Mouse (Mus musculus) forebrain, embryonic 11.5 days (tissue): ENCODE data around the gene 1700029F12Rik. TPM values are rescaled to one million over a fixed set of nuclear protein-coding genes. Genes with fewer than 3 reads are reported as not detected.
A peak's percentile ranks its signal among the peaks of the same experiment; 100 is the strongest.

Source experiments
- ATAC-seq: fragments of 200-750 bp; cut with Nextera tagmentation; replicated peaks from 2 replicates; pipeline ENCODE4 v1.8.0; 2017; ENCODE audit warnings: moderate TSS enrichment; ENCODE audit not compliant: low FRiP score
- DNase-seq: peaks from one replicate; pipeline ENCODE4 v3.0.0-alpha.2; 2017; ENCODE audit warnings: low spot score
- H3K27ac ChIP-seq: fragments of 300-500 bp; sonication (generic); 2 replicates; pipeline ENCODE4 v1.5.1; 2014; ENCODE audit warnings: low read depth, low read length
- H3K27me3 ChIP-seq: fragments of 300-500 bp; sonication (generic); 2 replicates; pipeline ENCODE4 v1.6.1; 2014; ENCODE audit warnings: mild to moderate bottlenecking, low read length, mixed read lengths; ENCODE audit not compliant: control insufficient read depth, insufficient read depth
- H3K36me3 ChIP-seq: fragments of 300-500 bp; sonication (generic); 2 replicates; pipeline ENCODE4 v1.6.1; 2014; ENCODE audit warnings: mild to moderate bottlenecking, low read length, moderate library complexity, mixed read lengths; ENCODE audit not compliant: control insufficient read depth, insufficient read depth
- H3K4me1 ChIP-seq: fragments of 300-500 bp; sonication (generic); replicated peaks from 2 replicates; pipeline ENCODE4 v1.6.1; 2014; ENCODE audit warnings: low read length, mixed read lengths; ENCODE audit not compliant: control insufficient read depth, insufficient read depth
- H3K4me2 ChIP-seq: fragments of 300-500 bp; sonication (generic); 2 replicates; pipeline ENCODE4 v1.6.1; 2014; ENCODE audit warnings: low read depth, mild to moderate bottlenecking, low read length, moderate library complexity, mixed read lengths; ENCODE audit not compliant: severe bottlenecking
- H3K4me3 ChIP-seq: fragments of 300-500 bp; sonication (generic); 2 replicates; pipeline ENCODE4 v1.5.1; 2014; ENCODE audit warnings: low read depth, low read length
- H3K9ac ChIP-seq: fragments of 300-500 bp; sonication (generic); 2 replicates; pipeline ENCODE4 v1.6.1; 2014; ENCODE audit warnings: low read length
- H3K9me3 ChIP-seq: fragments of 300-500 bp; sonication (generic); 2 replicates; pipeline ENCODE4 v1.6.1; 2016; ENCODE audit warnings: low read length, mixed read lengths; ENCODE audit not compliant: control insufficient read depth
- WGBS: fragments of 180-500 bp; shearing (Covaris S2); extraction: QIAGEN DNeasy Blood & Tissue Kit; methylation state at CpG from one replicate; pipeline ENCODE4 v1.1.7; 2014; 5-methylcytosine and 5-hydroxymethylcytosine counted together
- polyA plus RNA-seq: library from polyadenylated mRNA; unstranded; fragments of >200 nt; fragmentation: Nextera tagmentation; extraction: Ambion mirVana; gene quantifications from 2 replicates; pipeline ENCODE4 v1.2.1, GENCODE M21; 2014

Gene 1700029F12Rik
- polyA plus RNA-seq, 1 experiment from 2014 or later, result not detected

- Histone ChIP-seq H3K4me1 (no peaks in the 10 kb centered on the region), H3K27me3 (no peaks in the 10 kb centered on the region), H3K9ac (no peak overlapping the region), H3K4me2 (no peak overlapping the region), H3K4me3 (no peak overlapping the region), H3K9me3 (no peaks in the 10 kb centered on the region), H3K27ac (no peak overlapping the region), H3K36me3 (no peaks in the 10 kb centered on the region)
- ATAC-seq (no peak), DNase-seq (no peak)
- WGBS, result 91% methylated on average over 6 of the region's 6 CpGs
Measured at GRCm38 (mm10) chr13:97059746-97060145, 25.6 kb upstream of the 1700029F12Rik start.

- Histone ChIP-seq H3K9ac (no peak overlapping the region), H3K27ac (no peak overlapping the region), H3K9me3 (no peaks in the 10 kb centered on the region), H3K36me3 (no peaks in the 10 kb centered on the region), H3K27me3 (no peaks in the 10 kb centered on the region), H3K4me1 (no peaks in the 10 kb centered on the region), H3K4me3 (no peak overlapping the region), H3K4me2 (no peak overlapping the region)
- WGBS, result 60% methylated on average over 4 of the region's 4 CpGs
- ATAC-seq, result no peak
- no peak for DNase-seq
Measured at GRCm38 (mm10) chr13:97057817-97058216, 23.7 kb upstream of the 1700029F12Rik start.

DNA sequence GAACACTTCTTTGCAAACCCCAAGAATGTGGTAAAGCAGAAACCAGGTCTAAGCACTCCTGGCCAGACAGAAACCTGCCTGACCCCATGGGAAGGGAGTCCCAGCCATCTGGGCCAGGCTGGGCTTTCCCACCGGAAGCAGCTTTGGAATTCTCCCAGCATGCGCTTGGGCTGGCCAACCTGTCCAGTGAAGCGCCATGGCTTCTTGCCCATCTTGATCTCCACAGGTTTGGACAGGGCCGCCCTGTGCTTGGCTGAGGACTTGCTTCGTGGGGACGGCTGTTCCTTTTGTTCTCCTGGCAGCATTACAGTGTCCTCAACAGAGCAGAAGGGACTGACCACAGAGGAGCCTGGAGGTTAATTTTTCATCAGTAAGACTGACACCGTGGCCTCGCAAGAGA, 19.7 kb upstream of the 1700029F12Rik start:
- Histone ChIP-seq H3K9ac (no peak overlapping the region), H3K4me1 (no peaks in the 10 kb centered on the region), H3K27ac (no peak overlapping the region), H3K4me3 (no peak overlapping the region), H3K27me3 (no peaks in the 10 kb centered on the region), H3K4me2 (no peak overlapping the region), H3K36me3 (no peaks in the 10 kb centered on the region), H3K9me3 (no peaks in the 10 kb centered on the region)
- ATAC-seq (no peak), DNase-seq (no peak)
- 92% methylated on average over 8 of the region's 8 CpGs for WGBS

DNA sequence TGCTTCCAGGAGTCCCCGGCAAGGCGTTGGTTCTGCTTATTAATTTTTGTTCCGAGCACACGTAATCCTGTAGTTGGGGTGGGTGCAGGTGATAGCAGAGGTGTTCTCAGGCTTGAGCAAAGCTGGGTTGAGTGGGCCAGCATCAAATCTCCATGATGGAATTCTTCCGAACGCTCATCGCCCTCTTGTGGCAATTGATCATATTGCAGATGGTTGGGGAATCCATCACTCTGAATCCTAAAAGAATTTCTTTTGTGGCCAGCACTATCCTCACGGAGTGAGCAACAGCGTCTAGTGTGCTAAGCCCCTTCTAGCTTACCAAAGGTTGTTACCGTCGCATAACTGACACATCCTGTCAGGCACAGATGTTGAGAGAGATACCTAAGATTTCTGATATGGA, 18.5 kb upstream of the 1700029F12Rik start:
- Histone ChIP-seq H3K9me3 (no peaks in the 10 kb centered on the region), H3K36me3 (no peaks in the 10 kb centered on the region), H3K4me2 (no peak overlapping the region), H3K27ac (no peak overlapping the region), H3K4me1 (no peaks in the 10 kb centered on the region), H3K9ac (no peak overlapping the region), H3K4me3 (no peak overlapping the region), H3K27me3 (no peaks in the 10 kb centered on the region)
- WGBS, result 21% methylated on average over 11 of the region's 11 CpGs
- DNase-seq, result peak; percentile 84
- peak; percentile 49; the same call in 1 of the 2 replicates for ATAC-seq

- Histone ChIP-seq H3K9me3 (no peaks in the 10 kb centered on the region), H3K9ac (no peak overlapping the region), H3K4me2 (no peak overlapping the region), H3K4me3 (no peak overlapping the region), H3K4me1 (no peaks in the 10 kb centered on the region), H3K27ac (no peak overlapping the region), H3K27me3 (no peaks in the 10 kb centered on the region), H3K36me3 (no peaks in the 10 kb centered on the region)
- 79% methylated on average over 6 of the region's 6 CpGs for WGBS
- ATAC-seq (no peak), DNase-seq (no peak)
Measured at GRCm38 (mm10) chr13:97051158-97051557, 17.0 kb upstream of the 1700029F12Rik start.

GRCm38 (mm10) chr13:97030075-97030474, 4.1 kb downstream of the 1700029F12Rik start:
- Histone ChIP-seq H3K4me1 (no peaks in the 10 kb centered on the region), H3K4me2 (no peak overlapping the region), H3K27me3 (no peaks in the 10 kb centered on the region), H3K36me3 (no peaks in the 10 kb centered on the region), H3K4me3 (no peak overlapping the region), H3K9me3 (no peaks in the 10 kb centered on the region), H3K27ac (no peak overlapping the region), H3K9ac (no peak overlapping the region)
- ATAC-seq (no peak), DNase-seq (no peak)
- 90% methylated on average over 13 of the region's 13 CpGs for WGBS

- Histone ChIP-seq H3K9me3 (no peaks in the 10 kb centered on the region), H3K4me3 (no peak overlapping the region), H3K27ac (no peak overlapping the region), H3K9ac (no peak overlapping the region), H3K36me3 (no peaks in the 10 kb centered on the region), H3K4me2 (no peak overlapping the region), H3K4me1 (no peaks in the 10 kb centered on the region), H3K27me3 (no peaks in the 10 kb centered on the region)
- no peak for ATAC-seq
- 63% methylated on average over 4 of the region's 4 CpGs for WGBS
- no peak for DNase-seq
Measured at GRCm38 (mm10) chr13:97021906-97022305, 12.3 kb downstream of the 1700029F12Rik start.

- Histone ChIP-seq H3K4me2 (no peak overlapping the region), H3K27me3 (no peaks in the 10 kb centered on the region), H3K4me1 (no peaks in the 10 kb centered on the region), H3K9ac (no peak overlapping the region), H3K27ac (no peak overlapping the region), H3K9me3 (no peaks in the 10 kb centered on the region), H3K36me3 (no peaks in the 10 kb centered on the region), H3K4me3 (no peak overlapping the region)
- DNase-seq (no peak), ATAC-seq (no peak)
- WGBS, result 77% methylated on average over 5 of the region's 5 CpGs
Measured at GRCm38 (mm10) chr13:97020122-97020521, 14.0 kb downstream of the 1700029F12Rik start.

DNA sequence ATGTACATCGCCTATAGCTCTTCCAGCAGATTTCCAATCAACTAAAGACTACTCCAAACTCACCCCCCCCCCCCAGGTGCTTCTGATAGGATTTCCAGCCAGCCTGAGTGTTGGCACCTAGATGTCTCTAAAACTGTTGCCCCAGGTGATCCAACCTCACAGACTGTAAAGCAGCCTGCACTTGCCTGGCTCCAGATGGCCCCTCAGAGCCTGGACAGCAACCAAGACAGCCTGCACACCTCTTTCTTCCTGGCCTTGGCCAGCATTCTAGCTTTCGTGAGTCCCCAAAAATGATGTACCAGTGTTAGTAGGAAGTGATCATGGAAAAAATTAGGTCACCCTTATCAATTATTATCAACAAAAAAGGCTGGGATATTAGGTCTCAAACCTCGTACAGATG, 16.5 kb downstream of the 1700029F12Rik start:
- 93% methylated on average over 3 of the region's 3 CpGs for WGBS
- Histone ChIP-seq H3K4me3 (no peak overlapping the region), H3K4me2 (no peak overlapping the region), H3K36me3 (no peaks in the 10 kb centered on the region), H3K27me3 (no peaks in the 10 kb centered on the region), H3K4me1 (no peaks in the 10 kb centered on the region), H3K27ac (no peak overlapping the region), H3K9ac (no peak overlapping the region), H3K9me3 (no peaks in the 10 kb centered on the region)
- ATAC-seq (no peak), DNase-seq (no peak)
